Mouse (Mus musculus) megakaryocyte, embryonic 14.5 days (primary cell): ENCODE measurements around the gene Pxdn.

Experiments
- FLI1 ChIP-seq: IDR thresholded peaks from 2 replicates; pipeline ENCODE4 v1.6.1; 2012; ENCODE audit warnings: low read length, inconsistent platforms, mixed read lengths
- GATA1 ChIP-seq: IDR thresholded peaks from 3 replicates; pipeline ENCODE4 v1.6.1; 2012; ENCODE audit warnings: mixed read lengths, low read length, inconsistent platforms, borderline replicate concordance

GRCm38 (mm10) chr12:29980076-29980475 is 42.7 kb downstream of the Pxdn start:
- no peak for TF ChIP-seq GATA1
- no peak for TF ChIP-seq FLI1
